Mouse (Mus musculus): ENCODE results near the gene Fxr1. TPM values are rescaled to one million over a fixed set of nuclear protein-coding genes. Genes with fewer than 3 reads are reported as not detected.
"Not testable (repeated sequence)": the region's sequence is repeated elsewhere in the genome, so short reads cannot be mapped to it uniquely, and the experiment has no call there.

The Fxr1 gene
- polyA plus RNA-seq (2015; fragmentation: Nextera tagmentation; extraction: Ambion mirVana): 31.8 and 35.4 TPM in 2 replicates

- peak within 1 kb of the TSS; percentile 98 for H3K9ac ChIP-seq (ENCODE audit: low read depth, low read length)
- under 1% methylated on average over 71 of the region's 97 CpGs for WGBS
- H3K4me2 ChIP-seq (ENCODE audit: low read length): peak within 1 kb of the TSS; percentile 85
These were observed at the start of gene Fxr1 for GRCm38 (mm10) chr3:34019540-34020381. Fxr1 (plus strand) TSS chr3:34019943.

GRCm38 (mm10) chr3:33979395-33979794 lies 40.3 kb upstream of the Fxr1 start:
- Histone ChIP-seq H3K27ac (ENCODE audit: low read depth, low read length) (no peak overlapping the region), H3K4me3 (ENCODE audit: low read length) (no peak overlapping the region), H3K9me3 (ENCODE audit: control insufficient read depth, low read length) (no peaks in the 10 kb centered on the region), H3K4me1 (ENCODE audit: control insufficient read depth, insufficient read depth, low read depth, low read length) (no peaks in the 10 kb centered on the region), H3K4me2 (ENCODE audit: low read length) (no peak overlapping the region), H3K36me3 (ENCODE audit: control insufficient read depth, insufficient read depth, low read length) (no peaks in the 10 kb centered on the region), H3K27me3 (replicated peaks; ENCODE audit: control insufficient read depth, insufficient read depth, low read length) (no peaks in the 10 kb centered on the region), H3K9ac (ENCODE audit: low read depth, low read length) (no peak overlapping the region)
- no peak for ATAC-seq
- WGBS: 72% methylated on average over 6 of the region's 6 CpGs

More at GRCm38 (mm10) chr3:34019540-34020381, at the start of gene Fxr1:
- H3K9me3 ChIP-seq (ENCODE audit: control insufficient read depth, low read length): no peaks in the 10 kb centered on the region
- peak within 1 kb of the TSS; percentile 98 for H3K4me3 ChIP-seq (ENCODE audit: low read length)
- no peaks in the 10 kb centered on the region for H3K36me3 ChIP-seq (ENCODE audit: control insufficient read depth, insufficient read depth, low read length)
- peak within 1 kb of the TSS; percentile 91 for H3K27ac ChIP-seq (ENCODE audit: low read depth, low read length)
- peak; percentile 97 for ATAC-seq
- H3K4me1 ChIP-seq (ENCODE audit: control insufficient read depth, insufficient read depth, low read depth, low read length): peaks cover 8% of the 10 kb centered on the region
- no peaks in the 10 kb centered on the region for H3K27me3 ChIP-seq (replicated peaks; ENCODE audit: control insufficient read depth, insufficient read depth, low read length)

- no peaks in the 10 kb centered on the region for H3K27me3 ChIP-seq (replicated peaks; ENCODE audit: control insufficient read depth, insufficient read depth, low read length)
- no peak overlapping the region for H3K27ac ChIP-seq (ENCODE audit: low read depth, low read length)
- H3K4me1 ChIP-seq (ENCODE audit: control insufficient read depth, insufficient read depth, low read depth, low read length): no peaks in the 10 kb centered on the region
- no peaks in the 10 kb centered on the region for H3K9me3 ChIP-seq (ENCODE audit: control insufficient read depth, low read length)
- H3K4me3 ChIP-seq (ENCODE audit: low read length): no peak overlapping the region
- ATAC-seq: no peak
- H3K4me2 ChIP-seq (ENCODE audit: low read length): no peak overlapping the region
- WGBS: 90% methylated on average over 5 of the region's 5 CpGs
- H3K9ac ChIP-seq (ENCODE audit: low read depth, low read length): no peak overlapping the region
- no peaks in the 10 kb centered on the region for H3K36me3 ChIP-seq (ENCODE audit: control insufficient read depth, insufficient read depth, low read length)
These were observed 37.0 kb upstream of the Fxr1 start for GRCm38 (mm10) chr3:33982746-33983145.

GRCm38 (mm10) chr3:33989302-33989701 lies 30.4 kb upstream of the Fxr1 start:
- Histone ChIP-seq H3K9ac (ENCODE audit: low read depth, low read length) (no peak overlapping the region), H3K4me3 (ENCODE audit: low read length) (no peak overlapping the region), H3K36me3 (ENCODE audit: control insufficient read depth, insufficient read depth, low read length) (no peaks in the 10 kb centered on the region), H3K9me3 (ENCODE audit: control insufficient read depth, low read length) (no peaks in the 10 kb centered on the region), H3K4me1 (ENCODE audit: control insufficient read depth, insufficient read depth, low read depth, low read length) (no peaks in the 10 kb centered on the region), H3K4me2 (ENCODE audit: low read length) (no peak overlapping the region), H3K27me3 (replicated peaks; ENCODE audit: control insufficient read depth, insufficient read depth, low read length) (no peaks in the 10 kb centered on the region), H3K27ac (ENCODE audit: low read depth, low read length) (no peak overlapping the region)
- ATAC-seq: no peak
- WGBS: 75% methylated on average over 8 of the region's 8 CpGs

GRCm38 (mm10) chr3:33990451-33990850 lies 29.3 kb upstream of the Fxr1 start:
- no peak for ATAC-seq
- no peak overlapping the region for H3K27ac ChIP-seq (ENCODE audit: low read depth, low read length)
- H3K9ac ChIP-seq (ENCODE audit: low read depth, low read length): no peak overlapping the region
- H3K9me3 ChIP-seq (ENCODE audit: control insufficient read depth, low read length): no peaks in the 10 kb centered on the region
- H3K27me3 ChIP-seq (replicated peaks; ENCODE audit: control insufficient read depth, insufficient read depth, low read length): no peaks in the 10 kb centered on the region
- no peak overlapping the region for H3K4me3 ChIP-seq (ENCODE audit: low read length)
- no peak overlapping the region for H3K4me2 ChIP-seq (ENCODE audit: low read length)
- H3K36me3 ChIP-seq (ENCODE audit: control insufficient read depth, insufficient read depth, low read length): no peaks in the 10 kb centered on the region
- H3K4me1 ChIP-seq (ENCODE audit: control insufficient read depth, insufficient read depth, low read depth, low read length): no peaks in the 10 kb centered on the region
- WGBS: 78% methylated on average over 10 of the region's 10 CpGs

- Histone ChIP-seq H3K4me1 (ENCODE audit: control insufficient read depth, insufficient read depth, low read depth, low read length) (no peaks in the 10 kb centered on the region), H3K4me3 (ENCODE audit: low read length) (no peak overlapping the region), H3K9me3 (ENCODE audit: control insufficient read depth, low read length) (no peaks in the 10 kb centered on the region), H3K36me3 (ENCODE audit: control insufficient read depth, insufficient read depth, low read length) (no peaks in the 10 kb centered on the region), H3K27me3 (replicated peaks; ENCODE audit: control insufficient read depth, insufficient read depth, low read length) (no peaks in the 10 kb centered on the region), H3K27ac (ENCODE audit: low read depth, low read length) (no peak overlapping the region), H3K9ac (ENCODE audit: low read depth, low read length) (no peak overlapping the region), H3K4me2 (ENCODE audit: low read length) (no peak overlapping the region)
- no peak for ATAC-seq
- 73% methylated on average over 8 of the region's 8 CpGs for WGBS
These were observed 28.8 kb upstream of the Fxr1 start for GRCm38 (mm10) chr3:33990921-33991320.

DNA sequence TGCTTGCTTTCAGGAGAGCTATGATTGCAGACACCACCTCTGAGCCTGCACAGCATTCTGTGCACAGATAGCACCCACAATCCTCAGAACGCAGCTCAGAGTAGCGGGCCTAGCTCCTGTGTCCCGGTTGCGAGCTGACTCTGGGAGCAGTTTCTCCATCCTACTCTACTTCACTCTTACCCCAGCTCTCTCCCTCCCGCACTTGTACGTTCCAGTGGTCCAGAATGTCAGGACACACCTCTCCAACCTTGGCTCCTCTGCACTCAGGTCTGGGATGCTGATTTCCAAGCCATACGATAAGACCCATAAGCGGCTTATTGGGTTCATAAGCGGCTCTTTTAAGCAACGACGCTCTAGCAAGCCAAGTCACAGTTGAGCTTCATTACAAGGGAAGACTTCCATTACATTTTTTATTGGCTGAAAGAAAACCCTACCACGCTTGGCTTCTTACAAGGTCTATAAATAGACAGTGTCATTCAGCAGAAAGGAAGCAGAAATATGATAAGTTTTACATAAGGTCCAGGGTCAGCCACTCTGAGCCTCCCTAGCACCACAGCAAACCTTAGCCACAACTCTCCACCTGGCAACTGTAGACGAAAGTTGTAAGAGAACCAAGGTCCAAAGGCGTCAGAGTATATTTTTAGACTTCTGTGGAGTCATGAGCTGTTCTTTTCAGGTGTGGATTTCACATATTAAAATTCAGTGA lies 26.2 kb upstream of the Fxr1 start:
- H3K9ac ChIP-seq (ENCODE audit: low read depth, low read length): no peak overlapping the region
- WGBS: 94% methylated on average over 14 of the region's 14 CpGs
- ATAC-seq: no peak
- no peak overlapping the region for H3K4me2 ChIP-seq (ENCODE audit: low read length)
- H3K4me1 ChIP-seq (ENCODE audit: control insufficient read depth, insufficient read depth, low read depth, low read length): no peaks in the 10 kb centered on the region
- H3K36me3 ChIP-seq (ENCODE audit: control insufficient read depth, insufficient read depth, low read length): no peaks in the 10 kb centered on the region
- no peaks in the 10 kb centered on the region for H3K9me3 ChIP-seq (ENCODE audit: control insufficient read depth, low read length)
- no peak overlapping the region for H3K4me3 ChIP-seq (ENCODE audit: low read length)
- no peaks in the 10 kb centered on the region for H3K27me3 ChIP-seq (replicated peaks; ENCODE audit: control insufficient read depth, insufficient read depth, low read length)
- no peak overlapping the region for H3K27ac ChIP-seq (ENCODE audit: low read depth, low read length)

DNA sequence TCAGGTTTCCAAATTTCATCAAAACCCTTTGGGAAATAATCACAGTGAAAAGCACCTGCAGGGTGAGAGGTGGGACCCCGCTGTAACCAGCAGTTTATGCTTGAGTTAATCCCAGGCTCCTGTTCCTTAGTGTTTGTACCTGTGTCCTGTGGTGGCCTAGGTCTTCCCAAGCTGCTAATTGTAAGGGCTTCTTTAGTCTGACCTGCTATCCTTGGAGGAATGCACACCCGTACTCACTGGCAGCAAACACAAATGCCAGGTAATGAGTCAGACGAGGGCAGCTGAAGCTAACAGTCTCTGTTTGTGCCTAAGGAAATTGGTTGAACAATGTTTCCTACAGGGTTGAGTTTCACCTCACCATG lies 25.6 kb upstream of the Fxr1 start:
- H3K27ac ChIP-seq (ENCODE audit: low read depth, low read length): no peak overlapping the region

GRCm38 (mm10) chr3:34001691-34002090 lies 18.1 kb upstream of the Fxr1 start:
- not testable (repeated sequence) for H3K4me3 ChIP-seq (ENCODE audit: low read length); H3K9ac ChIP-seq (ENCODE audit: low read depth, low read length); H3K9me3 ChIP-seq (ENCODE audit: control insufficient read depth, low read length); H3K4me1 ChIP-seq (ENCODE audit: control insufficient read depth, insufficient read depth, low read depth, low read length); H3K27ac ChIP-seq (ENCODE audit: low read depth, low read length); H3K36me3 ChIP-seq (ENCODE audit: control insufficient read depth, insufficient read depth, low read length); H3K4me2 ChIP-seq (ENCODE audit: low read length); H3K27me3 ChIP-seq (replicated peaks; ENCODE audit: control insufficient read depth, insufficient read depth, low read length); ATAC-seq

More for the DNA sequence above, 25.6 kb upstream of the Fxr1 start:
- H3K9ac ChIP-seq (ENCODE audit: low read depth, low read length): no peak overlapping the region
- no peak for ATAC-seq
- H3K4me2 ChIP-seq (ENCODE audit: low read length): no peak overlapping the region
- H3K36me3 ChIP-seq (ENCODE audit: control insufficient read depth, insufficient read depth, low read length): no peaks in the 10 kb centered on the region
- H3K27me3 ChIP-seq (replicated peaks; ENCODE audit: control insufficient read depth, insufficient read depth, low read length): no peaks in the 10 kb centered on the region
- WGBS: 80% methylated on average over 3 of the region's 3 CpGs
- no peak overlapping the region for H3K4me3 ChIP-seq (ENCODE audit: low read length)
- no peaks in the 10 kb centered on the region for H3K4me1 ChIP-seq (ENCODE audit: control insufficient read depth, insufficient read depth, low read depth, low read length)
- H3K9me3 ChIP-seq (ENCODE audit: control insufficient read depth, low read length): no peaks in the 10 kb centered on the region

All from hindbrain, embryonic 16.5 days (tissue).